Mouse (Mus musculus): ENCODE data around the gene Adat1. TPM values are rescaled to one million over a fixed set of nuclear protein-coding genes. Genes with fewer than 3 reads are reported as not detected.

Gene Adat1
- polyA plus RNA-seq, 1 experiment from 2014 or later, result 8.0 TPM

- no peaks in the 10 kb centered on the region for H3K4me1 ChIP-seq (ENCODE audit: control insufficient read depth, insufficient read depth, low read length)
- ATAC-seq, result no peak
- no peak overlapping the region for H3K27ac ChIP-seq (ENCODE audit: low read length)
- H3K4me2 ChIP-seq (ENCODE audit: low read length), result no peak overlapping the region
- H3K9me3 ChIP-seq (replicated peaks; ENCODE audit: control insufficient read depth, low read length, poor library complexity, severe bottlenecking), result no peaks in the 10 kb centered on the region
- WGBS, result 84% methylated on average over 10 of the region's 10 CpGs
- H3K27me3 ChIP-seq (ENCODE audit: control insufficient read depth, insufficient read depth, low read depth, low read length), result no peaks in the 10 kb centered on the region
- no peak overlapping the region for H3K9ac ChIP-seq (ENCODE audit: low read depth, low read length)
- H3K36me3 ChIP-seq (ENCODE audit: control insufficient read depth, insufficient read depth, low read length), result peaks cover 10% of the 10 kb centered on the region; the same call in 1 of the 2 replicates
- no peak overlapping the region for H3K4me3 ChIP-seq (ENCODE audit: low read depth, low read length)
Observed at GRCm38 (mm10) chr8:111978147-111978546, 14.0 kb downstream of the Adat1 start.

GRCm38 (mm10) chr8:111976326-111976725 is 15.8 kb downstream of the Adat1 start:
- H3K36me3 ChIP-seq (ENCODE audit: control insufficient read depth, insufficient read depth, low read length), result peaks cover 8% of the 10 kb centered on the region; the same call in 1 of the 2 replicates
- no peak overlapping the region for H3K9ac ChIP-seq (ENCODE audit: low read depth, low read length)
- H3K9me3 ChIP-seq (replicated peaks; ENCODE audit: control insufficient read depth, low read length, poor library complexity, severe bottlenecking), result no peaks in the 10 kb centered on the region
- H3K4me3 ChIP-seq (ENCODE audit: low read depth, low read length), result no peak overlapping the region
- H3K4me2 ChIP-seq (ENCODE audit: low read length), result no peak overlapping the region
- no peak overlapping the region for H3K27ac ChIP-seq (ENCODE audit: low read length)
- ATAC-seq, result no peak
- H3K4me1 ChIP-seq (ENCODE audit: control insufficient read depth, insufficient read depth, low read length), result no peaks in the 10 kb centered on the region
- H3K27me3 ChIP-seq (ENCODE audit: control insufficient read depth, insufficient read depth, low read depth, low read length), result no peaks in the 10 kb centered on the region
- 88% methylated on average over 2 of the region's 2 CpGs for WGBS

GRCm38 (mm10) chr8:111975706-111976105 is 16.4 kb downstream of the Adat1 start:
- no peaks in the 10 kb centered on the region for H3K27me3 ChIP-seq (ENCODE audit: control insufficient read depth, insufficient read depth, low read depth, low read length)
- no peak overlapping the region for H3K9ac ChIP-seq (ENCODE audit: low read depth, low read length)
- 95% methylated on average over 2 of the region's 2 CpGs for WGBS
- ATAC-seq, result no peak
- peaks cover 8% of the 10 kb centered on the region; the same call in 1 of the 2 replicates for H3K36me3 ChIP-seq (ENCODE audit: control insufficient read depth, insufficient read depth, low read length)
- no peak overlapping the region for H3K4me3 ChIP-seq (ENCODE audit: low read depth, low read length)
- H3K9me3 ChIP-seq (replicated peaks; ENCODE audit: control insufficient read depth, low read length, poor library complexity, severe bottlenecking), result no peaks in the 10 kb centered on the region
- H3K27ac ChIP-seq (ENCODE audit: low read length), result no peak overlapping the region
- no peak overlapping the region for H3K4me2 ChIP-seq (ENCODE audit: low read length)
- no peaks in the 10 kb centered on the region for H3K4me1 ChIP-seq (ENCODE audit: control insufficient read depth, insufficient read depth, low read length)

GRCm38 (mm10) chr8:111974138-111974537 is 18.0 kb downstream of the Adat1 start:
- 96% methylated on average over 12 of the region's 12 CpGs for WGBS
- ATAC-seq, result no peak

GRCm38 (mm10) chr8:111968991-111969390 is 23.1 kb downstream of the Adat1 start:
- H3K4me3 ChIP-seq (ENCODE audit: low read depth, low read length), result no peak overlapping the region
- no peak overlapping the region for H3K4me2 ChIP-seq (ENCODE audit: low read length)
- peaks cover 5% of the 10 kb centered on the region; the same call in 1 of the 2 replicates for H3K36me3 ChIP-seq (ENCODE audit: control insufficient read depth, insufficient read depth, low read length)
- no peak overlapping the region for H3K27ac ChIP-seq (ENCODE audit: low read length)
- H3K9ac ChIP-seq (ENCODE audit: low read depth, low read length), result no peak overlapping the region
- H3K27me3 ChIP-seq (ENCODE audit: control insufficient read depth, insufficient read depth, low read depth, low read length), result no peaks in the 10 kb centered on the region
- ATAC-seq, result no peak
- H3K9me3 ChIP-seq (replicated peaks; ENCODE audit: control insufficient read depth, low read length, poor library complexity, severe bottlenecking), result no peaks in the 10 kb centered on the region
- 17% methylated on average over 5 of the region's 5 CpGs for WGBS
- H3K4me1 ChIP-seq (ENCODE audit: control insufficient read depth, insufficient read depth, low read length), result no peaks in the 10 kb centered on the region

More at GRCm38 (mm10) chr8:111974138-111974537, 18.0 kb downstream of the Adat1 start:
- Histone ChIP-seq H3K36me3 (ENCODE audit: control insufficient read depth, insufficient read depth, low read length) (peaks cover 8% of the 10 kb centered on the region; the same call in 1 of the 2 replicates), H3K4me2 (ENCODE audit: low read length) (no peak overlapping the region), H3K4me1 (ENCODE audit: control insufficient read depth, insufficient read depth, low read length) (no peaks in the 10 kb centered on the region), H3K27ac (ENCODE audit: low read length) (no peak overlapping the region), H3K9me3 (replicated peaks; ENCODE audit: control insufficient read depth, low read length, poor library complexity, severe bottlenecking) (no peaks in the 10 kb centered on the region), H3K27me3 (ENCODE audit: control insufficient read depth, insufficient read depth, low read depth, low read length) (no peaks in the 10 kb centered on the region), H3K4me3 (ENCODE audit: low read depth, low read length) (no peak overlapping the region), H3K9ac (ENCODE audit: low read depth, low read length) (no peak overlapping the region)

- Histone ChIP-seq H3K36me3 (ENCODE audit: control insufficient read depth, insufficient read depth, low read length) (peaks cover 4% of the 10 kb centered on the region; the same call in 1 of the 2 replicates), H3K27ac (ENCODE audit: low read length) (no peak overlapping the region), H3K4me2 (ENCODE audit: low read length) (no peak overlapping the region), H3K9ac (ENCODE audit: low read depth, low read length) (no peak overlapping the region), H3K4me3 (ENCODE audit: low read depth, low read length) (no peak overlapping the region), H3K4me1 (ENCODE audit: control insufficient read depth, insufficient read depth, low read length) (no peaks in the 10 kb centered on the region), H3K27me3 (ENCODE audit: control insufficient read depth, insufficient read depth, low read depth, low read length) (no peaks in the 10 kb centered on the region), H3K9me3 (replicated peaks; ENCODE audit: control insufficient read depth, low read length, poor library complexity, severe bottlenecking) (no peaks in the 10 kb centered on the region)
- whole genome bisulfite sequencing, result 74% methylated on average over 10 of the region's 10 CpGs
- ATAC-seq, result no peak
Observed at GRCm38 (mm10) chr8:111968541-111968940, 23.6 kb downstream of the Adat1 start.

- H3K27ac ChIP-seq (ENCODE audit: low read length), result no peak overlapping the region
- H3K4me2 ChIP-seq (ENCODE audit: low read length), result no peak overlapping the region
- no peaks in the 10 kb centered on the region for H3K27me3 ChIP-seq (ENCODE audit: control insufficient read depth, insufficient read depth, low read depth, low read length)
- no peak overlapping the region for H3K4me3 ChIP-seq (ENCODE audit: low read depth, low read length)
- no peaks in the 10 kb centered on the region for H3K9me3 ChIP-seq (replicated peaks; ENCODE audit: control insufficient read depth, low read length, poor library complexity, severe bottlenecking)
- no peak overlapping the region for H3K9ac ChIP-seq (ENCODE audit: low read depth, low read length)
- 84% methylated on average over 5 of the region's 5 CpGs for WGBS
- no peak for ATAC-seq
- H3K4me1 ChIP-seq (ENCODE audit: control insufficient read depth, insufficient read depth, low read length), result no peaks in the 10 kb centered on the region
- H3K36me3 ChIP-seq (ENCODE audit: control insufficient read depth, insufficient read depth, low read length), result peaks cover 2% of the 10 kb centered on the region; the same call in 1 of the 2 replicates
Observed at GRCm38 (mm10) chr8:111967246-111967870, 24.7 kb downstream of the Adat1 start.

- 84% methylated on average over 7 of the region's 7 CpGs for WGBS
- Histone ChIP-seq H3K36me3 (ENCODE audit: control insufficient read depth, insufficient read depth, low read length) (peaks cover 2% of the 10 kb centered on the region; the same call in 1 of the 2 replicates), H3K4me2 (ENCODE audit: low read length) (no peak overlapping the region), H3K4me1 (ENCODE audit: control insufficient read depth, insufficient read depth, low read length) (no peaks in the 10 kb centered on the region), H3K9ac (ENCODE audit: low read depth, low read length) (no peak overlapping the region), H3K27me3 (ENCODE audit: control insufficient read depth, insufficient read depth, low read depth, low read length) (no peaks in the 10 kb centered on the region), H3K9me3 (replicated peaks; ENCODE audit: control insufficient read depth, low read length, poor library complexity, severe bottlenecking) (no peaks in the 10 kb centered on the region), H3K4me3 (ENCODE audit: low read depth, low read length) (no peak overlapping the region), H3K27ac (ENCODE audit: low read length) (no peak overlapping the region)
- no peak for ATAC-seq
Observed at GRCm38 (mm10) chr8:111964849-111965561, 27.1 kb downstream of the Adat1 start.

- no peaks in the 10 kb centered on the region for H3K27me3 ChIP-seq (ENCODE audit: control insufficient read depth, insufficient read depth, low read depth, low read length)
- no peak overlapping the region for H3K4me3 ChIP-seq (ENCODE audit: low read depth, low read length)
- no peak overlapping the region for H3K4me2 ChIP-seq (ENCODE audit: low read length)
- ATAC-seq, result no peak
- no peak overlapping the region for H3K9ac ChIP-seq (ENCODE audit: low read depth, low read length)
- no peak overlapping the region for H3K27ac ChIP-seq (ENCODE audit: low read length)
- H3K4me1 ChIP-seq (ENCODE audit: control insufficient read depth, insufficient read depth, low read length), result no peaks in the 10 kb centered on the region
- peaks cover 2% of the 10 kb centered on the region; the same call in 1 of the 2 replicates for H3K36me3 ChIP-seq (ENCODE audit: control insufficient read depth, insufficient read depth, low read length)
- 70% methylated on average over 5 of the region's 5 CpGs for WGBS
- no peaks in the 10 kb centered on the region for H3K9me3 ChIP-seq (replicated peaks; ENCODE audit: control insufficient read depth, low read length, poor library complexity, severe bottlenecking)
Observed at GRCm38 (mm10) chr8:111964351-111964750, 27.8 kb downstream of the Adat1 start.

Measured in midbrain, embryonic 16.5 days (tissue).